Mouse (Mus musculus): Measurements from ENCODE around the gene Mepe.

Mepe gene

DNA sequence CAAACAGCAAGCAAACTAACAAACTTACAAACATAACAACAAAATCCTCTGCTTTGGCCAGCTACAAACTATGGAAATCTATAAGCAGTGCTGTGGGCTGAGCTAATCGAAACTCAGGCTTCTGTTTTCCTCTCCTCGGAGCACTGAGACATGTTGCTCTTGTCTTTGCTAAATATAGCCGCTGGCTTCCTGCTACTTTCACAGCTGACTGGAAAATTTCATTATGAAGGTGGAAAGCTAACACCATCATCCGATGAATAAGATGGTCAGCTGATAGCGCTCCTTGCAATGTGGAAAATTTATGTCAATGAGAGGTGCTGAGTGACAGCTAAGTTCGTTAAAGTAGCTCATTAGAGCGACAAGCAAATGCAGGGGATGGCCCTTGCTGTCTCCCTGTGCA is 33.5 kb downstream of the Mepe start:
- DNase-seq, result no peak

DNA sequence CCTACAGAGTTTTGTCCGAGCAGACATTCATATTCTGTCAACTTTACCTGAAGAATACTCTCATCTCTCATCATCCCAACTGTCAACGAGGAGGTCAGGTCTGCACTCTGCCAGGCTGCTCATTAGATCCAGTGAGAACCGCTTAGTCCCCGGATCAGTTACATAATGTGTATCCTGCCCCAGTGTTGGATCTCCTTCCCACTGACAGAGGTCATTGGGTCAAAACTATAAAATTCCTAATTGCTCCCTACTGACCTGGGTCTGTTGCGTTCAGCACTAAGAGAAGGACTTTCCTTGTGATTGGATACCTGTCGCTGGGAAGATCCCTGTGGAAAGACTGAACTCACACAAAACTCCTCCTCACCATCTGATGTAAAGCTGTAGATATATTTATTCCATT is 34.1 kb downstream of the Mepe start:
- DNase-seq, result no peak

DNA sequence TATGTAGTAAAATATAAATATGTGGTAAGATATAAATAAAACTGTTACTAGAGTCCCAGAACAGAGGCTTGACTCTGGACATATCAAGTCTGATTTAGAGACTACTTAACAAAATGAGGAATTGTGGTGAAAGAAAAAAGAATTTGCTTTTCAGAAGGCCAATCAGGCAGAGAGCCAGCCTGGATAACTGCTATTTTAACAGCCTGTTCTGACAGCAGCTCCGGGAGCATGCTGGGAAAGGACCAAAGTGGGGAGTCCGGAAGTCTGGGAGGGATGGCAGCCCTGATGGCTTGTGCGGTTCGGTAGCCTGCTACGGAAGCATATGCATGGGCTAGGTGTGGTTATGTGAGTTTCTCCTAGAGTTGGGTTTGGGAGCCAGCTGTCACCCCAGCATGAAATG is 45.5 kb downstream of the Mepe start:
- no peak for DNase-seq

DNA sequence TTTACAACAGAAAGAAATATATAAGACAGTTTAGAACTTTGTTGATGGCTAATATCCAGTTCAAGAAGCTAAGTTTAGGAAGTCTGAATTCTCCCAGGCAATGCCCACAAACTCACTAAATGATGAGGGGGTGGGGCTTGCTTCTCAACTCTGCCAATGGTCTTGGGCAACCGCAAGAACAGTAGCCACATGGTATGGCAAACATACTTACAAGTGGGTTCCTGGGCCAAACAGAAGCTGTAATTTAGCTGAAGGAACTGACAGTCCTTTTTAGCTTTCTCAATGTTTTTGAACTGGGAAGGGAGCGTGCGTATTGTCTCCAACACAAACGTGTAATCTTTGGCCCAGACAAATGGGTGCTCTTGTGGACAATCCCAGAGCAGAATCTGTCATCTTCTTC is 46.2 kb downstream of the Mepe start:
- no peak for DNase-seq

DNA sequence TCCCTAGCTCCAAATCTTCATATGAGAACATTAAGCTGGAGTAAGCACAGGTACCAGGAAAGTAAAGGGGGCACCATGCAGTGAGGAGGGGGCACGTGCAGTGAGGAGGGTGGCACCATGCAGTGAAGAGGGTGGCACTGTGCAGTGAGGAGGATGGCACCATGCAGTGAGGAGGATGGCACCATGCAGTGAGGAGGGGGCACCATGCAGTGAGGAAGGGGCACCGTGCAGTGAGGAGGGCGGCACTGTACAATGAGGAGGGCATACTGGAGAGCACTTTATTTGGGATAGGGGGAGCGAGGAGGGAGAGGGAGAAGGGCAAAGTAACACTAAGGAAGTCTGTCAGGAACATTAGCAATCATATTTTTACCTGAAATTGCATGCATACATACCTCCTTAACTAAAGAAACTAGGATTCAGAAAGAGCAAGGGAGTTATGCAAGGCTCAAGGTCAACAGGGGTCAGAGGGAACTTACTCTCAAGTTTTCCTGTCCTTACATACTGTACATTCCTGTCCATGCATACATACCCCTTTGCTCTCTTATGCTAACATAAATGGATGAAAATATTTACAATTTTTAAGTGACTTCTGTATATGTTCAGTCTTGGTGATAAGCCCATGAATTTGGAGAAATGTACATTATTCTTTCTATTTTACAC is 48.6 kb downstream of the Mepe start:
- DNase-seq, result no peak

DNA sequence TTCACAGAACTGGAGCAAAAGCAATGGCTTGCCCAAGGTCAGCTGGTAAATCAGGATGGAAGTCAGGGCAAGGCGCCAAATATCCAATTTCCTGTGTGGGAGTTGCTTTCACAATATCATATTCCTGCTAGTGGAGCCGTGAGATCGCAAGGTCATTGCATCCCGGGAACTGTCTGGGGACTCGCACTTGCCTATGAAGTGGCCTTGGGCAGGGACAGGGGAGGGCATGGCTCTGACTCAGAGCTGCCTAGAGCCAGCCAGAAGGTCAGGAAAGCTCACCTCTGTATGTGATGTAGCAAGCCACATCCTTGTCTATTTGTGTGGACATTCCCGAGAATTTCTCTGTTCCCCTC is 49.2 kb downstream of the Mepe start:
- DNase-seq, result no peak

DNA sequence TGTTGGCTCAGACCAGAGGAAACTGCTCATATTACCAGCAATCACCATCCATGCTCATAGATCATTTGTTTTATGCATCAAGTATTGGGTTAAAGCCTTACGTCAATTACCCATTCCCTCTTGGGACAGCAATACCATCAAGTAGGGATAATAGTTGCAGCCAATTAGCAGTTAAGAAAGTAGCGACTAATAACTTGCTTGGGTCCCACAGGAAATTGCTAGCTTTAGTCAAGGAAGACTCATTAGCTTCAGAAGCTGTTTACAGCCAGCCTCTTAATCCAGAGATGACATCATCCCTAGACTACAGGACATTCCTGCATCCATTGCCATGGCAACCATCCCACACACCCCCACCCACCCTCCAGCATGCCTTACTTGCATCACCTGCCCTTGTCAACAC is 50.0 kb downstream of the Mepe start:
- DNase-seq, result no peak

DNA sequence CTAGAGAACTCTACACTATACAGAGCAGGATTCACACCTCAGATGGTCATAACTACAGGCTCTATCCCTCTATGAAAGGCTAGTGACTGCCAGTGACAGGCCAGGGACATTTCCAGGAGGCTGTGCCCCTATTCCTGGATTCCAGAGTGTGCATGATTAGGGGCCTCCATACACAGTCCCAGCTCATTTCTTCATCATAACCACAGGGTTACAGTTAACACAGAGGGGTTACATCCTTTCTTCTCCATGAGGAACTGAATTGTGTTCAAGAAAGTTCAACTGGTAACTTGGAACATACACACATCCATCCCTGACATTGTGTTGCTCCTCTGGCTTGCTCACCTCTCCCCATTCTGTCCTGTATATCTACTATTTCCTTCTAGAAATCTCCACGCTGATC is 51.8 kb downstream of the Mepe start:
- no peak for DNase-seq

DNA sequence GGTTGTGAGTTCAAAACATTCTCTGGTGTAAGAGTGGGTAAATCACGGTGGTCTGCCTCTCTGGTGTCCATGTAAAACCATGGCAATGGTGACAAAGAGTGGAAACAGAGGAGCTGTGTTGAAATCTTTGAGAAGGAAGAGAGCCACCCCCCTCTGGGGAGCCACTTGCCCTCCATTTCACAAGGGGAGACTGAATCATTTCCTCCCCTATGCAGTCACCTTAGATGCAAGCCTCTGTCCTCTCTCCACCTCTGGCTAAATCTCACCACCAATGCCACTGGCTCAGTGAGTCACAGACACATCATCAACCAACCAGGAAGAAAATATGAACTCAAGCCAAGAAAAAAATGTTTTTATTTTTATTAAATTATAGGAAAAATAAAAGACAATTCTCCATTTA is 55.4 kb downstream of the Mepe start:
- DNase-seq, result no peak

DNA sequence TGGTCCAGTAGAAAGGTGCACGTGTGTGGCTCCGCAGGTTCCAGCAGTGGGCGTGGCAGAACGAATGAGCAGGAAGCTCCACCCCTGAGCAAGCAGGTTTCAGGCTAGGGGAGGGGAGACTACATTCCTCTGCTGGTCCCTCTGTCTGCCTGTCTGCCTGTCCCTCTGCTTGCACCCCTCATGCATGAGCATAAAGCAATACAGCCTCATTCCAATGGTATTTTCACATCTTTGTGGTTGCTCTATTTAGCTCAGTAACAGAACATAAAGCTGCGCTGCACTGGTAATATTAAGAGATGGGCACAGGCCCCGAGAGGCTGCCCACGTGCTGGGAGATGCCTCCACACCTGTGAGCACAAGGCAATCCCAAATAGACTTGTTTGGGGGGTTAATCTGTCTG is 56.5 kb downstream of the Mepe start:
- DNase-seq, result no peak

DNA sequence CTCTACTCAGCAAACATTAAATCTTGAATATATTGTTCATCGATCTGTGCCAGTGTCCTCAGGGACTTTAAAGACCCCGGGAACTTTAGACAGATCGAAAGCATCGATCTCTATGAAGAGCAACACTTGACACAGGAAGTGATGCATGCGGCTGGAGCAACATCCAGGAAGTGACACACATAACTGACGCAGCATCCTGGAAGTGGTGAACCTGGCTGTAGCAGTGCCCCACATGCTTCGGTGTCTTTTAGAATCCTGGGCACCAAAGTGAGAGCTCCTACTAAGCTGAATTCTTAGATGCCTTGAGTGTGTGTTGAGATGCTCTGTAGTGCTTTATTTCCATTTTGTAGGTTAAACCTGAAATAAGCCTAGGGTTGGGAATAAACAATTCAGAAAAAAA is 59.4 kb downstream of the Mepe start:
- DNase-seq, result no peak

DNA sequence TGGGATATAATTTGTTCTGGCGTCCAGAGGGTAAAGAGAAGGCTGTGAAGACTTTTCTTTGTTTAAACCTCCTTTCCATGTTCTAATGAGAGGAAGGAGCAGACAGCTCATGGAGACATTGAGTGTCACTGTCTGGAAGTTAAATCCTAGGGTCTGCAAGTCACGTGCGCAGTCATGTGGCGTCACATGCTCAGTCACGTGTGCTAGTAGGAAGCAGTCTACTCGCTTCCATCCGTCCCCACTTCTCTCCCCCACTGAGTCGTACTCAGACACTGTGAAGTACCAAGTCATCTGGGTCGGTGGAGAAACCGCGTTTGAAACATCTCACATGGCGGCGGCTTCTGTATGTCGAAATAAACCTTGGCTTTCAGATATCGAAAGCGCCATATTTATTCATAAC is 60.4 kb downstream of the Mepe start:
- DNase-seq, result no peak

DNA sequence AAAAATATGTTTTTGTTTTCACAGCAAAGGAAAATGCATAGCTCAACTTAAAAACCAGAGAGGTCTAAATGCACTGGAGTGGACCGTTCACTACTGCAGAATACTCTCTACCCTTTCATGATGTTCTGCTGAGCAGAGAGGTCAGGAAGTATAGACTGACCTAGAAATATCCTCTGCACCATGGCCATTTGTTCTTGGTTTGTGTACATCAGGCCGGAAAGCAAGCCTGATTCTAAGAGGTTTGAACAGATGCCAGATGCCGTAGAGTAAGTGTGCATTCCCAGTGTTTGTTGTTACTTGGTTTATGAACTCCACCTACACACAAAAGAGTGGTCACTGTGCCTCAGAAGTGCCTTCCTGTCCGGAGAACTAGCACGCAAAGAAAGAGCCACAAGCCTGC is 61.8 kb downstream of the Mepe start:
- DNase-seq, result no peak
